Mouse (Mus musculus) right cerebral cortex, adult 2 months (tissue): ENCODE measurements around the gene Asxl1.
A peak's percentile ranks its signal among the peaks of the same experiment; 100 is the strongest.
"Not testable (repeated sequence)": the region's sequence is repeated elsewhere in the genome, so short reads cannot be mapped to it uniquely, and the experiment has no call there.

ENCODE experiments used
- DNase-seq, 2 experiments: peaks; one replicate each; pipeline ENCODE4 v3.0.0; 2021 to 2022; ENCODE audit warnings: low spot score in 2 of 2

The Asxl1 gene

GRCm38 (mm10) chr2:153343191-153343590, 2.4 kb upstream of the Asxl1 start:
- DNase-seq, result no peak

- DNase-seq, result no peak
Measured at GRCm38 (mm10) chr2:153345071-153345453, 567 bp upstream of the Asxl1 start.

- peak in 1 of 2 experiments; percentile 33 for DNase-seq
Measured at GRCm38 (mm10) chr2:153346221-153347182, 873 bp downstream of the Asxl1 start.

GRCm38 (mm10) chr2:153347183-153347781, 1.7 kb downstream of the Asxl1 start:
- no peak for DNase-seq

- DNase-seq, result no peak
Measured at GRCm38 (mm10) chr2:153348100-153348831, 2.6 kb downstream of the Asxl1 start.

- DNase-seq, result no peak
Measured at GRCm38 (mm10) chr2:153350552-153351181, 5.0 kb downstream of the Asxl1 start.

GRCm38 (mm10) chr2:153354648-153355047, 9.0 kb downstream of the Asxl1 start:
- no peak for DNase-seq

GRCm38 (mm10) chr2:153356784-153357183, 11.2 kb downstream of the Asxl1 start:
- no peak for DNase-seq

GRCm38 (mm10) chr2:153361101-153361710, 15.6 kb downstream of the Asxl1 start:
- DNase-seq, result no peak

- DNase-seq, result not testable (repeated sequence)
Measured at GRCm38 (mm10) chr2:153364531-153364930, 18.9 kb downstream of the Asxl1 start.

GRCm38 (mm10) chr2:153370871-153371270, 25.2 kb downstream of the Asxl1 start:
- DNase-seq, result no peak

- no peak for DNase-seq
Measured at GRCm38 (mm10) chr2:153375380-153375779, 29.8 kb downstream of the Asxl1 start.

- DNase-seq, result no peak
Measured at GRCm38 (mm10) chr2:153380479-153380878, 34.9 kb downstream of the Asxl1 start.

GRCm38 (mm10) chr2:153389831-153390230, 44.2 kb downstream of the Asxl1 start:
- no peak for DNase-seq

- no peak for DNase-seq
Measured at GRCm38 (mm10) chr2:153393045-153393444, 47.4 kb downstream of the Asxl1 start.

GRCm38 (mm10) chr2:153397790-153398515, 52.3 kb downstream of the Asxl1 start:
- no peak for DNase-seq

GRCm38 (mm10) chr2:153399166-153399565, 53.5 kb downstream of the Asxl1 start:
- no peak for DNase-seq

GRCm38 (mm10) chr2:153404062-153404461, 58.4 kb downstream of the Asxl1 start:
- no peak for DNase-seq

- DNase-seq, result no peak
Measured at GRCm38 (mm10) chr2:153404882-153405281, 59.3 kb downstream of the Asxl1 start.

- no peak for DNase-seq
Measured at GRCm38 (mm10) chr2:153406882-153407281, 61.3 kb downstream of the Asxl1 start.

GRCm38 (mm10) chr2:153408971-153409370, 63.3 kb downstream of the Asxl1 start:
- DNase-seq, result no peak
